Mouse (Mus musculus) liver, embryonic 14.5 days (tissue): ENCODE data around the gene Btbd16.

Experiments
- CTCF ChIP-seq: IDR thresholded peaks from 2 replicates; pipeline ENCODE4 v1.5.1; 2016; ENCODE audit warnings: antibody characterized with exemption, low read depth, control low read depth
- EP300 ChIP-seq: IDR thresholded peaks from 2 replicates; pipeline ENCODE4 v1.6.1; 2016; ENCODE audit warnings: antibody characterized with exemption, low read depth

DNA sequence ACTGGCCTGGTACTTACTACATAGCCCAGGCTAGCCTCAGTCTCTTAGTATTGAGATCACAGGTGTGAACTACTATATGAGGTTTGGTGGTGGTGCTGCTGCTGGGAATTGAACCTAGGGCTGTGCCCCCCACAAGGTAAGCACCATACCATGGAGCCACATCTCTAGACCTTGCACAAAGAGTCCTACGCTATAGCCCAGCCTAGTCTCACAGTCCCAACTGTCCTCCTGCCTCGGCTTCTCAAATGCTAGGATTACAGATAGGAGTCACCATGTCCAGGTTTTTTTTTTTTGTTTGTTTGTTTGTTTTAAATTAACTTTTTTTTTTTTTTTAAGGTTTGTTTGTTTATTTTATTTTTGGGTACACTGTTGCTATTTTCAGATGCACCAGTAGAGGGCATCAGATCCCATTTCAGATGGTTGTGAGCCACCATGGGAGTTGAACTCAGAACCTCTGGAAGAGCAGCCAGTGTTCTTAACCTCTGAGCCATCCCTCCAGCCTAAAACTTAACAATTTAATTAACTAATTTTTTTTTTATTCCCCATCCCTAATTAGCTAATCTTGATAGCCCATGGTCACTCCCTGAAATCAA lies 39.6 kb upstream of the Btbd16 start:
- TF ChIP-seq CTCF (peak; percentile 34), EP300 (no peak)
